Mouse (Mus musculus) megakaryocyte, embryonic 14.5 days (primary cell): ENCODE measurements around the gene Polr2f.

ENCODE experiments used
- FLI1 ChIP-seq: IDR thresholded peaks from 2 replicates; pipeline ENCODE4 v1.6.1; 2012; ENCODE audit warnings: low read length, inconsistent platforms, mixed read lengths
- GATA1 ChIP-seq: IDR thresholded peaks from 3 replicates; pipeline ENCODE4 v1.6.1; 2012; ENCODE audit warnings: mixed read lengths, low read length, inconsistent platforms, borderline replicate concordance

- TF ChIP-seq GATA1 (no peak), FLI1 (no peak)
Measured at GRCm38 (mm10) chr15:79096556-79096955, 44.3 kb upstream of the Polr2f start.
